Mouse (Mus musculus) forelimb bud, embryonic 11.5 days (tissue): ENCODE results near the gene Emp3.
A peak's percentile ranks its signal among the peaks of the same experiment; 100 is the strongest.
"Not testable (repeated sequence)": the region's sequence is repeated elsewhere in the genome, so short reads cannot be mapped to it uniquely, and the experiment has no call there.

Experiments
- DNase-seq: peaks from one replicate; pipeline ENCODE4 v3.0.0-alpha.2; 2012; ENCODE audit warnings: low read depth, low spot score

Gene Emp3

DNA sequence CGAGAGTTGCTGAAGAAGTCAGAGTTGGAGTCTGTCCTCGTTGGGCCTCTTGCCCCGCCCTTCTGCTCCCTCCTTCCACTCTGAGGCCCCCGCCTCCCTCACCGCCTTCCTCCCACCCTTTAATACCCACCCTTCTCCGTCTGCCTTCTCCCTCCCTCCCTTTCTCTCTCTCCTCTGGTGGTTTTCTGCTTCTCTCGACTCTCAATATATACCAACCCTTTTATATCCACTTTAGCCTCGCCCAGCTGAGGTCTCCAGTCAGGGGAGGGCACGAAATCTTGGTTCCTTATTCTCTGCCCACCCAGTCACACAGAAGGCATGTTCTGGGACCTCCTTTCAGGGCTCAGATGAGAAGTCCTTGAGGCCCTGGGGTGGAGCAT lies at the start of gene Emp3:
Emp3 (minus strand) TSS at position 163 of the 380 bp plus-strand sequence.
- DNase-seq: no peak

DNA sequence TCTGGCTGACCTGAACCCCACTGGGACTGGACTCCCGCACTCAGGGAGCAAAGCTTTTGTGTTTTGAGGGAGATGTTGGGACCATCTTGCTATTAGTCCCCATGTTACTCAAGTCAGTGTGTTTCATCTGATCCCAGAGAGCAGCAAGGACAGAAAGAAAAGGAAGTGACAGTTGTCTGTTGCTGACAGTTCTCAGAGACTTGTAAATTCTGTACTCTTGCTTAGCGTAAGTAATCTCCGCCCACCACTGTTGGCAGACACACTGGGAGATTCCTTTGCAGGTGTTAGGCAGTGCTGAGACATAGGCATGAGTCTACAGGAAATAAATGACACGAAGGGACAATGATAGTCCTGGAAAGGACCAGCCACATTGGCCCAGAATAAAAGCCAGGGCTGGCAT lies 35.4 kb upstream of the Emp3 start:
- DNase-seq: no peak

DNA sequence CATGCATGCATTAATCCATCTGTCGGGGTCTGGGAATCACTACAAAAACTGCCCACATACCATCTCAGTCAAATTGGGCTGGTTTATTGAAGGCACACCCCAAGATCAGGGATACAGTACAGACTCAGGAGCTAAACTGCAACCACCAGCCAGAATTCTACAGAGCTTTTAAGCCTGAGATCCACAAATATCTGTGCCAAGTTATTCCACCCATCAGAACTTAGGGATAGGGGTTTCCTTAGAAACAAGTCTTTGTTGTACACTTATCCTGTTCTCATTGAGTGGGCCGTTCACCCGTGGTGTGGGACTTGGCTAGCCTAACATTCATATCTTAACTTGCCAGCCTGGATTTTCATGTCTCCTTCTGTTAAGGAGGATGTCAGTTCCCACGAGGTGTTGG lies 27.9 kb upstream of the Emp3 start:
- no peak for DNase-seq

DNA sequence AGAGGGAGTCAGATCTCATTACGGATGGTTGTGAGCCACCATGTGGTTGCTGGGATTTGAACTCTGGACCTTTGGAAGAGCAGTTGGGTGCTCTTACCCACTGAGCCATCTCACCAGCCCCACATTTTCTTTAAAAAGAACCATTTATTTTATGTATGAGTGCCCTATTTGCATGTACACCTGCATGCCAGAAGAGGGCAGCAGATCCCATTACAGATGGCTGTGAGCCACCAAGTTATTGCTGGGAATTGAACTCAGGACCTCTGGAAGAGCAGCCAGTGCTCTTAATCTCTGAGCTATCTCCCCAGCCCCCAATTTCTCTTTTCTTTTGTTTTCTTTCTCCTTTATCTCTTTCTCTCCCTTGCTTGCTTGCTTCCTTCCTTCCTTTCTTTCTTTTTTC lies 22.1 kb upstream of the Emp3 start:
- not testable (repeated sequence) for DNase-seq

DNA sequence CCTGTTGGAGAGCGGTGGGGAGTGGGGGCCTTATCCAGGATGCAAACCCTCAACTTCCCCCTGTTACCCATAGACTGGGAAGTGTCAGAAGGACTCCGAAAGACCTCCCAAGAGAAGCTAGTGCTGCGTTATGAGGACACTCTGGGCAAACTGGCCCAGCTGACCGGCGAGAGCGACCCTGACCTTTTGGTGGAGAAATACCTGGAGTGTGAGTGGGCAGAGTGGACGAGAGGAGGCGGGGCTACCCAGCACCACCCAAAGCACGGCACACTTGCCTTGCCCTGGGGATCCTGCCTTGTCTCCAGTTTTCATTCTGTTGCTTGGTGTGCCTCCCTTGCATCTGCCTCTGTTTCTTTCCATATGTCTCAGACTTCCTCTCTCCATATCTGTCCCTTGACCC lies 20.8 kb upstream of the Emp3 start:
- no peak for DNase-seq

DNA sequence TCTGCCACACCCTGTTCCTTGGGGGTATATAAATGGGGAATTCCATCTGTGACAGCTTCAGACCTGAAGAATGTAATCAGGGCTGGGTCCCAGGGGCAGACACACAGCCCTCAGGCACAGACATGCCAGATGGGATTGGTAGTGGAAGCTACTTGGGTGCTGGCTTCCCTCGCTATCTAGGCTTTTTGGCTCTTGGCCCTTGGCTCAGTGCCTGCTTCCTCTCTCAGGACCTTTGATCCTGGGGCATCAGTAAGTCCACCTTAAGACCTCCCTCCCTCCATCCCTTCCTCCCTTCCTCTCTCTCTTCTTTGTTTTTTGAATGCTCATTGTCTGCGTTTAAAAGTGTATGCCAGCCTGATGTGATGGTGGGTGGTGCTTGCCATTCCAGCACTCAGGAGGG lies 18.6 kb upstream of the Emp3 start:
- no peak for DNase-seq

DNA sequence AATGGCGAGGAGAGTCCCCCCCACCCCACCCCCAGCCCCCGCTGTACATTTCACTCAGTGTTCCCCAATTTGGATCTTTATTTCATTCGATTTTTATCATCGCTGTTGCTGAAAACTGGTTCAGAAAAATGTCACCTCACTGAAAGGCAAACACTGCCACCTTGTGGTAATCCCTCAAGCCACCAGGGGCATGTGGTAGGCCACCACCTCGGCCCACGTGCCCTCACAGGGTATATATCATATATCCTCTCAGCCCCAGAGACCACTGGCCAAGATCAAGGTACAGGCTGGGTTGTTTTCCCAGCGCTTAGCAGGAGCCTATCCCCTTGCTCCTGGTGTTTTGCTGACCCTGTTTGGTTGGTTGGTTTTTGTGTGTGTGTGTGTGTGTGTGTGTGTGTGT lies 13.9 kb upstream of the Emp3 start:
- DNase-seq: peak; percentile 77

DNA sequence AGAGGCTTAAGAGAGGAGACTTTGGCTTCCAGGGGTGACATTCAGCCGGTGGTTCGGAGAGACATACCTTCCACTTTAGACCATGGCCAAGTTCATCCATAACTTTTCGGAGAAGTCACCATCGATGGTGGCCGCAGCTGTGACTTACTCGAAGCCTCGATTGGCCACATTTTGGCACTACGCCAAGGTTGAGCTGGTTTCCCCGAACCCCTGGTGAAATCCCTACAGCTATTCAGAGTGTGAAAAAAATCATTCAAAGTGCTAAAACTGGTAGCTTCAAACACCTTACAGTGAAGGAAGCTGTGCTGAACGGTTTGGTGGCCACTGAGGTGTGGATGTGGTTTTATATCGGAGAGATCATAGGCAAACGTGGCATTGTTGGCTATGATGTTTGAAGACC lies 12.6 kb upstream of the Emp3 start:
- DNase-seq: not testable (repeated sequence)

DNA sequence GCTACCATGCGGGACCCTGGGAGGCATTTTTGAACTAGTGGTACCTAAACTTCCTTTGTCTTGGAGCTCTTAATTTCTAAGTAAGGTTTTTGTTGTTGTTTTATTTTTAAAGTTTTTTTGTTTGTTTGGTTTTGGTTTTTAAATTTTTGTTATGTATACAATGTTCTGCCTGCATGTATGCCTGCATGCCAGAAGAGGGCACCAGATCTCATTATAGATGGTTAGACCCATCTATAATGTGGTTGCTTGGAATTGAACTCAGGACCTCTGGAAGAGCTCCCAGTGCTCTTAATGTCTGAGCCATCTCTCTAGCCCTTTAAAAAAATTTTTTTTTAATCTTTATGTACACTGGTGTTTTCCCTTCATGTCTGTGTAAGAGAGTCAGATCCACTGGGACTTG lies 8.5 kb upstream of the Emp3 start:
- DNase-seq: no peak

DNA sequence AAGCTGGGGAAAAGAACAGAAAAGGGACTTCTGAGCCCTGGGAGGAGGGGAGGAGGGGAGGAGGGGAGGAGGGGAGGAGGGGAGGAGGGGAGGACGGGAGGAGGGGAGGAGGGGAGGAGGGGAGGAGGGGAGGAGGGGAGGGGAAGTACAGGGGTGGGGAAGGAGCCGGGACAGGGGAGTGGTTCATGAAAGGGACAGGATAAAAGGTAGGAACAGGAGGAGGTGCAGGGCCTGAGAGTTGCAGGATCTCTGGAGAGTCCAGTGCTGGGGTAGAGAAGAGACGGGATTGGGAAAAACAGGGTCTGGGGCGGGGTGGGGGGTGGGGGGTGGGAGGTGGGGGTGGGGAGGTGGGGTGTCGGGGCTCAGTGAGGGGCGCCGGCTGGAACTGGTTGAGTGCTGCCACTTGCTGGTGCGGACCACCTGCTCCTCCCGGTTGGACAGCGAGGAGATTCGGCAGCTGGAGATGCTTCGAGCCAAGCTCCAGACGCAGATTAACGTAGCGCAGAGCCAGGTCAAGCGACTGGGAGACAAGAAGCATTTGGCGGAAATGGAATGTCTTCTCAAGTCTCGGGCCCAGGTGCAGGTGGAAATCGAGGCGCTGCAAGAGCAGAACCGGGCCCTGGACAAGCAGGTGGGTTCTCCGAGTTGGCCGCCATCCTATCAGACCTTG lies 7.6 kb upstream of the Emp3 start:
- no peak for DNase-seq

DNA sequence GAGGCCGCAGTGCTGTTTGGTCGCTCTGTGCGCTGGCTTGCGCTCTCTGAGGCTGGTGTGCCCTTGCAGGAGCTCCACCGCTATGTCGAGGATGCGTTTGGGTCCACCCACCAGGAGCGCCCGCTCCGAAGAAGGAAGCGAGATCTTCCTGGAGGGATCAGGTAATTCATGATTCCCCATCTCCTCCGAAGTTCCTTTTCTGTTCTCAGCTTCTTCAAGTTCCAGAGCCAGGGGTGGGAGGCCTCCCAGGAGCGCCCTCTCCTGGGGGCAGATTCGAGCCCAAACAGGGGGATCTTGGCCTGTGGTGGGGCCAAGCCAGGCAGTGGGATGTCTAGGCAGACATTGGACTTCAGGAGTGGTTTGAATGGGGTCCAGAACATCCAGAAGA lies 3.2 kb upstream of the Emp3 start:
- DNase-seq: no peak

DNA sequence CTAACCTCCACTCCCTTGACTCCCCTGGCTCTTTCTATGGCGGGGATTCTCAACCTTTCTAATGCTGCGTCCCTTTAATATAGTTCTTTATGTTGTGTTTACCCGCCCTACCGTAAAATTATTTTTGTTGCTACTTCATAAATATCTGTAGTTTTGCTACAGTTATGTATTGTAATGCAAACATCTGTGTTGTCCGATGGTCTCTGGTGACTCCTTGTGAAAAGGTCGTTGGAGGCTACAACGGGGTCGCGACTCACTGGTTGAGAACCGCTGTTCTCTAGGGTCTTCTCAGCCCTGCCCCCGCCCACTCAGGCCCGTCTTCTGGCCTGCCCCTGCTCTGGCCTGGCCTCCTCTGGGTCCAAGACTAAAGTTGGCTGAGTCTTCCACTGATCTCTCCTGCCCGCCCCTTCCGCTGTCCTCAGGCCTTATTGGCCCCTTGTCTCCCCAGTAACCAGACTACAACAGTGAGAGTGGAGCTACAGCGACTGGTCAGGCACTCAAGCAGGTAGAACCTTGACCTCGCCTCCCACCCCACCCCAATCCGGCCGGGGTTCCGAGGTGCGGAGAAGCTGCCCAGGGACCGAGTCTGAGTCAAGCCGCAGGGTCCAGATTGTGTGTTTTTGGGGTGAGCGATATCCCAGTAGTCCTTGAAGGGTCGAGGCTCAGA lies 2.7 kb upstream of the Emp3 start, which contains the start of gene Ccdc114:
Ccdc114 (plus strand) TSS at position 311 of the 667 bp plus-strand sequence.
- DNase-seq: peak; percentile 31

DNA sequence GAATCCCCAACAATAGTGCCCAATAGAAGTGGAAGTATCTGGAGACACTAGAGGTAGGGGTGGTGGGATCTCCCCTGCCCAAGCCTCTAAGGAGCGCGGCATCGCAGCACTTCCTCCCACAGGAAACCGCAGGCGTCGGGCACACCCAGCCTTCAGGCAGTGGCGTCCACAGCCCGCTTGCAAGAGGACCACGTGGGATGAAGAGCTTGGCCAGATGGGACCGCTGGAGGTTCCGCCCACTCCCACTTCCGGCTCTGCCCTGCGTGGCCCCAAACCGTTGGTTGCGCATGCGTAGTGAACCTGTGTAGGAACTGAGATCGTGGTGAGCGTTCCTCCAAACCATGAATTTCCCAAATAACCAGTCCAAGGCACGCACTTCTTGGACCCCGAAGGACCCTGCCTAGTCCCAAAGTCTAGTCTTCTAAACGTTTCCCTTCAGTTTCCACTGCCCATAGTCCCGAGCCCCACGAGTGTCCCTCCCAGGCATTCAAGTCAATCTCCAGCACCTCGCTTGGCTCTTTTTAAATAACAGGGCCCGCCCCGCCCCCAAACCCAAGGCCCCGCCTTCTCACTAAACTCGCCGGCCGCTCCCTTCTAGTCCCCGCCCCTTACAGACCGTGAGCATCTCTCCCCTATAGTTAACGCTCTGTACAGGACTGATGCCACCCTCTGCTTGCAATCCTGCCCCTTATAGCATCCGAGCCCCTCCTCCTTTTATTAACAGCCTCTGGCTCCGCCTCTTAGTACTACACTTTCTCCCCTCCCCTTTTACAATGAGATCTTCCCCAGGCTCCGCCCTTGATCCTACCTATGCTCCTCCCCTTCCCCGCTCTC lies 1.9 kb upstream of the Emp3 start:
- DNase-seq: peak; percentile 95

DNA sequence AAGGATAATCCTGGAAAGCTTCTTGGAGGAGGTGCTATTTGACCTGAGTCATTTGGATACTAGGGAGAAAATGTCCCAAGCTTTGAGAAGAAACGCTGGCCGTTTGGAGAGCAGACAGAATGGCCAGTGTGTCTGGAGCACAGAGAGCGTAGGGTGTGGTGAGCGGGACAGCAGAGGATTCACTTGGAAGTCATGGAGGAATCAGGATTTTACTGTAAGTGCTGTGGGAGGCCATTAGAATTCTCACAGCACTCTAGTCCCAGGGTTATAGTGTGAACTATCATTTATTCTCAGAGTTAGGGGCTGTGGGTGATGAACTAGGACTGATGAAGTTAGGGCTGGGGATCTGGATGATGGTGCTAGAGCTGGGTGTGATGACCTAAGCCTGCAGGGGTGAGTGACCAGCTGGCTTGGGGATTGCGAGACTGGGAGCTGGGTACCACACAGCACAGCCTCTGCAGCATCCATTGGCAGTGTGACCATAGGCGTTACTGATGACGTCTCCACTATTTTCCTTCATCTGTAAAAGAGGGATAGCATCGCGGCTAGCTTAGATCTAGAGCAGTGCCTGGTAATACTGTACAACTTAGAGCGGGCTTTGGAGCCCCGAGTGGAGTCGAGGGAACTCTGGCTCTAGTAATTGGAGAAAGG lies 871 bp upstream of the Emp3 start:
- no peak for DNase-seq

DNA sequence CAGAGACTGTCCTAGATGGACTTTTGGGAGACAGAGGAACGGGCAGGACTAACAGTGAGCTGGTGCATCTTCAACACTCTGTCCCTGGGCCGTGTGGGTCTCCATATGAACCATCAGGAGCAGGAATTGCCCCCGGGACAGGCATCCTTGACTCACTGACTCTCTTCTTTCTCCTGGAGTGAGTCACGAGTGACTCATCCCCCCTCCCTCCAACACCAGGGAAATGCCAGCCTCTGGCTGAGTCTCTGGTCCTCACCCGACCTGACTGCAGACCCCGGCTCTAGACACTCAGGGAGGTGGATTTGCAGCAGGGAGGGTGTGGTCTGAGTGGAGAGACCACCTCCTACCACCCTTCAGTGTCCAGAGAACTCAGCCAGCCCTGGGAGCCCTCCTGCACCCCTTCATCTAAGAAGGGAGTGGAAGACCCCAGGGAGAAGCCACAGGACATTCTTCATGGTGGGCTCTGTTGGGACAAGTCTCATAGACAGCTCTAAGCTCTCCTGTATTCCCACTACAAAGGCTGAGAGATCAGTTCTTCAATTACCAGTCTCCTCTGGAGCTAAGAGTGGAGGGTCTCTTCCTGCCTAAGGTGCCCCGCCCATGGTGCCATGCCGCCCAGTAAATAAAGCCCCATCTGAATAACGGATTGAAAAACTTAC lies 492 bp downstream of the Emp3 start:
- DNase-seq: no peak

DNA sequence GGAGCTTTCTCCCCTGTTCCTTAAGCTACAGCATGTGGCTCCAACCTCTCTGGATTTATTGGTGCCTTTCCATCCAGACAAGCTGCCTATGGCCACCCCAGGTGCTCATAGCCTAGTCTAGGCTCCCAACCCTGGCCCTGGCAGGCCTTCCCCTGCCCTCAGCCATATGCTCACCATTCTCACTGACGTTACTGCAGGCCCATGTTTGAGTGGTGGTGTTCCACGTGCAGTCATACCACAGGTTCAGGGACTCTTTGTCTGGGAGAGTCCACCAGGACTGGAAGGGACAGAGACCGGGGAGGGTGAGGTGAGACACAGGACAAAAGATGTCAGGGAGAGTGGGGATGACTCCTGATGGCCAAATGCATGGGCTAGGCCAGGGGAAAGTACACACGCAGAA lies 1.4 kb downstream of the Emp3 start:
- no peak for DNase-seq

DNA sequence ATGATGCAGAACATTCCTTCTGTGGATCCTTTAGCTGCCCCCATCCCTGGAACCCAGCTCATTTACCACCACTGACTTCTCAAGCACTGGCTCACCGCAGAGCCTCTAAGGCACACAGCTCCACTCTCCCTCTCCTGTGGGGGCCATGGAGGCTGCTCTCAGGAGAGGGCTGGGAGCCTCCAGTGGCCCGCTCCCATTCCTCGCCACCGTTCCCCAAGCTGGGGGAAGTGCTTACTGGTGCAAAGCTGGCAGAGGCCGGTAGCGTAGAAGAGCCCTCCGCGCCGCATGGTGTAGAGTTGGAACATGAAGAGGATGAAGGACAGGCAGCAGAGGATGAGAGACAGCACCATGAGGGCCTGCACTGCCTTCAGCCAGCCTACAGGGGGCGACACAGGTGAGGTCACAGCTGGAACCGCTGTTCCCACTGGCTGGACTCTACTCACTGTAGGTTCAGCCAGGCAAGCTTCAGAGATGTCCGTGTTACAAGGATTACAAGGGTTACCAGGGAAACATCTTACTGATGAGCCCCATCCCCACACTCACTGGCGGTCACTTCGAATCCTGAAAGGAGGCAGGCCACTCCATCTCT lies 2.0 kb downstream of the Emp3 start:
- DNase-seq: no peak

DNA sequence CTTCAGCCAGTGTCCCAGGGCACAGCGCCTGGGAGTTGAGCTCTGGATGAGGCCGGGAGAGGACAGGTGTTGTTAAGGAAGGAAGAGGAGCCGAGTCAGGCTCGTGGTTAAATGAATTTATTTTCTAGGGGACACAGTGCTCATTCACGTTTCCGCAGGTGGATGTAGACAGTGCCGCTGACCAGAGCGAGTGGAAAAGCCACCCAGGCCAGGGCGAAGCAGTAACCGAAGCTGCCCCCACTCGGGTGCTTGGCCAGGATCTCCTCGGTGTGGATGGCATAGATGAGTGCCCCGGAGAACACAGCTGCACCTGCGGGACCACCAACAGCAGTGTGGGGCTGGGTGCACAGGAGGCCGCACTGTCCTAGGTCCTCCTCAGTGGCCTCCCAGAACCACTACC lies 3.3 kb downstream of the Emp3 start:
- no peak for DNase-seq

DNA sequence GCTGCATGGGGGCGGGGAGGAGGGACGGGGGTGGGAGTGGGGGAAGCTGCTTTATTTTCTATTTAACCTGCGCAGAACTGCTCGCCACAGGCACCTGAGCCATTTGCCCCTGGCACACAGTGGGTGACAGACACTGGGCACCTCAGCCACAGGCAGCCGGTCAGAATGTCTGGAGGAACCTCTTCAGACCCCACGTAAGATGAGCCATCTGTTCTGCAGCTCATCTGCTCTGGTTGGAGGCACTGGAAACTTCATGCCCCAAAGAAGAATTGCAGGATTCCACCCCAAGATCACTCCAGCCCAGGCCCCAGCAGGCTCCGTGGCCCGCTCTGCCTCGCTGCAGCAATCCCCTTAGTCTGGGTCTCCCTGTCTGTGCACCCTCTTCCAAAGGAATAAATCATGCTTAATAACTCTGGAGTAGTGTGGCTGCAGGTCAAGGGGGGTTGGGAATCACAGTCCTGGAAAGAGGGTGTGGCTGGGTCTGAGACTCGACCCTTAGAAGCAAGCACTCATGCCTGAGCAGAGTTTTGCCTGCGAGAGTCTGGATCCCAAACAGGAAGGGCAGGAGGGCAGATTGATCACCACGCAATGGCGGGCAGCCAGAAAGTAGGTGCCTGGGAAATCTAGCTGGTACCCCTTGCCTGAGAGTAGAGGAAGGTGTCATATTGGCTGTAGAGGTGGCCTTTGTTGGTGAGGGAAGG lies 4.0 kb downstream of the Emp3 start:
- no peak for DNase-seq
